Mouse (Mus musculus) forebrain, embryonic 14.5 days (tissue): ENCODE measurements around the gene Hist1h3b. TPM values are rescaled to one million over a fixed set of nuclear protein-coding genes. Genes with fewer than 3 reads are reported as not detected.
"Not testable (repeated sequence)": the region's sequence is repeated elsewhere in the genome, so short reads cannot be mapped to it uniquely, and the experiment has no call there.

Source experiments
- ATAC-seq: fragments of 200-750 bp; cut with Nextera tagmentation; 2 replicates; pipeline ENCODE4 v1.8.0; 2017; ENCODE audit warnings: mild to moderate bottlenecking, moderate library complexity
- DNase-seq: peaks from one replicate; pipeline ENCODE4 v3.0.0-alpha.2; 2015; ENCODE audit warnings: low spot score
- H3K27ac ChIP-seq: fragments of 300-500 bp; sonication (generic); 2 replicates; pipeline ENCODE4 v1.5.1; 2014; ENCODE audit warnings: low read depth, mild to moderate bottlenecking, control low read depth, low read length, moderate library complexity
- H3K27me3 ChIP-seq: fragments of 300-500 bp; sonication (generic); replicated peaks from 2 replicates; pipeline ENCODE4 v1.6.1; 2014; ENCODE audit warnings: low read length, control low read depth, mixed read lengths; ENCODE audit not compliant: control insufficient read depth, insufficient read depth
- H3K36me3 ChIP-seq: fragments of 300-500 bp; sonication (generic); 2 replicates; pipeline ENCODE4 v1.6.1; 2014; ENCODE audit warnings: low read length, control low read depth; ENCODE audit not compliant: control insufficient read depth, insufficient read depth
- H3K4me1 ChIP-seq: fragments of 300-500 bp; sonication (generic); 2 replicates; pipeline ENCODE4 v1.6.1; 2014; ENCODE audit warnings: antibody characterized with exemption, low read length, control low read depth; ENCODE audit not compliant: control insufficient read depth, insufficient read depth
- H3K4me2 ChIP-seq: fragments of 300-500 bp; sonication (generic); 2 replicates; pipeline ENCODE4 v1.6.1; 2014; ENCODE audit warnings: mild to moderate bottlenecking, control low read depth, low read length
- H3K4me3 ChIP-seq: fragments of 300-500 bp; sonication (generic); 2 replicates; pipeline ENCODE4 v1.5.1; 2014; ENCODE audit warnings: low read depth, low read length, control low read depth
- H3K9ac ChIP-seq: fragments of 300-500 bp; sonication (generic); 2 replicates; pipeline ENCODE4 v1.6.1; 2014; ENCODE audit warnings: mild to moderate bottlenecking, low read length, control low read depth, moderate library complexity
- H3K9me3 ChIP-seq: fragments of 300-500 bp; sonication (generic); replicated peaks from 2 replicates; pipeline ENCODE4 v1.6.1; 2016; ENCODE audit warnings: low read length, control low read depth, mixed read lengths; ENCODE audit not compliant: control insufficient read depth
- WGBS: fragments of 180-500 bp; shearing (Covaris S2); extraction: QIAGEN DNeasy Blood & Tissue Kit; methylation state at CpG from one replicate; pipeline ENCODE4 v1.1.7; 2014; 5-methylcytosine and 5-hydroxymethylcytosine counted together
- polyA plus RNA-seq: library from polyadenylated mRNA; unstranded; fragments of >200 nt; fragmentation: Nextera tagmentation; extraction: Ambion mirVana; gene quantifications from 2 replicates; pipeline ENCODE4 v1.2.1, GENCODE M21; 2014

The Hist1h3b gene
- polyA plus RNA-seq, 1 experiment from 2014 or later, result 9.6 TPM

DNA sequence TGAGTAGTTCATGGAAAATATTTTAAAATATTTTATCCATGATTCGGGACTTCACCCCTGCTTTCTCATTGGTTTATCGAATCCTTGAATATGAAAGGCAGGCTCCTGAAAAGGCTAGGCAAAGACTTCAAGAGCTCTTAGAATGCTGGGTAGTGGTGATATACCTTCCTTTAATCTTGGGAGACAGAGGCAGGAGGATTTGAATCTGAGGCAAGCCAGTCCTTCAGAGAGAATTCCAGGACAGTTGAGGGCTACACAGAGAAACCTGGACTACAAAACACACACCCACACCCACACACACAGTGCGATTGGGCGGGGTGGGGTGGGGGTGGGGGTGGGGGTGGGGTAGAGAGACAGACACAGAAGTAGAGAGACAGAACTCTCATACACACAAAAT, 4.2 kb upstream of the Hist1h3b start:
- Histone ChIP-seq H3K9ac (peak overlapping the region; percentile 58; the same call in 1 of the 2 replicates), H3K4me2 (peak overlapping the region; percentile 54), H3K27me3 (no peaks in the 10 kb centered on the region), H3K4me1 (peaks cover 13% of the 10 kb centered on the region), H3K27ac (peak overlapping the region; percentile 97), H3K36me3 (no peaks in the 10 kb centered on the region), H3K4me3 (no peak overlapping the region), H3K9me3 (no peaks in the 10 kb centered on the region)
- ATAC-seq, result no peak
- DNase-seq, result peak; percentile 42
- 4% methylated on average over 4 of the region's 4 CpGs for WGBS

GRCm38 (mm10) chr13:23749563-23750121, 2.4 kb upstream of the Hist1h3b start:
- no peak overlapping the region for H3K4me3 ChIP-seq
- no peak overlapping the region; the same call in 1 of the 2 replicates for H3K27ac ChIP-seq
- peaks cover 13% of the 10 kb centered on the region for H3K4me1 ChIP-seq
- no peak for DNase-seq
- H3K36me3 ChIP-seq, result no peaks in the 10 kb centered on the region
- no peak for ATAC-seq
- H3K27me3 ChIP-seq, result no peaks in the 10 kb centered on the region
- H3K9me3 ChIP-seq, result no peaks in the 10 kb centered on the region
- 90% methylated on average over 5 of the region's 5 CpGs for WGBS
- H3K4me2 ChIP-seq, result no peak overlapping the region
- no peak overlapping the region for H3K9ac ChIP-seq

GRCm38 (mm10) chr13:23750839-23751477, 1.1 kb upstream of the Hist1h3b start, which contains the start of gene Hist1h2ab:
Gene Hist1h2ab, plus strand, starts transcription at chr13:23751126.
- Histone ChIP-seq H3K9ac (peak within 1 kb of the TSS; percentile 64), H3K4me1 (peaks cover 13% of the 10 kb centered on the region), H3K27ac (peak within 1 kb of the TSS; percentile 96), H3K4me3 (peak within 1 kb of the TSS; percentile 40), H3K4me2 (peak within 1 kb of the TSS; percentile 59)
- WGBS, result under 1% methylated on average over 22 of the region's 47 CpGs
- ATAC-seq (peak; percentile 57), DNase-seq (peak; percentile 94)
- H3K36me3 ChIP-seq, H3K9me3 ChIP-seq, H3K27me3 ChIP-seq: not testable (repeated sequence)

DNA sequence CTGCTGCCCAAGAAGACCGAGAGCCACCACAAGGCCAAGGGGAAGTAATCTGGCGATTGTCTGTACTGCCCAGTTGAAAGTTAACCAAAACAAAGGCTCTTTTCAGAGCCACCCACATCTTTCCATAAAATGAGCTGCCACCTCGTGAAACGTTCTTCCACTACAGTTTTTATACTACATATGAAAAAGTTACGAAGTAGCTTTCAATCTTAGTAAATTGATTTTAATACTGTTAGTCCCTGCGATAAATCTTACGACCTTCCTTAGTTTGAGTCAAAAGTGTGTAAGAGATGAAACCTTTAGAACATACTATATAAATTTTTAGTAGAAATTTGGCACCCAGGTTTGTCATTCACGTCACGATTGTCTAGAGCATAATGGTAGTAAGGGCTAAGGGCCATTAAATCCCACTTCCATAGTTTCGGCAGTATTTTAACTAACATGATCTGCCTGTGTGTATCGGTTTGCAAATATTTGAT, 550 bp upstream of the Hist1h3b start:
- no peaks in the 10 kb centered on the region for H3K36me3 ChIP-seq
- peak; percentile 25 for ATAC-seq
- H3K4me3 ChIP-seq, result peak overlapping the region; percentile 40
- H3K4me2 ChIP-seq, result peak overlapping the region; percentile 59
- H3K9me3 ChIP-seq, result no peaks in the 10 kb centered on the region
- peak; percentile 41 for DNase-seq
- H3K4me1 ChIP-seq, result peaks cover 13% of the 10 kb centered on the region
- under 1% methylated on average over 11 of the region's 11 CpGs for WGBS
- peak overlapping the region; percentile 64 for H3K9ac ChIP-seq
- peak overlapping the region; percentile 96 for H3K27ac ChIP-seq
- H3K27me3 ChIP-seq, result no peaks in the 10 kb centered on the region

GRCm38 (mm10) chr13:23752742-23753172, 690 bp downstream of the Hist1h3b start:
- no peak for DNase-seq
- peak overlapping the region; percentile 65 for H3K27ac ChIP-seq

DNA sequence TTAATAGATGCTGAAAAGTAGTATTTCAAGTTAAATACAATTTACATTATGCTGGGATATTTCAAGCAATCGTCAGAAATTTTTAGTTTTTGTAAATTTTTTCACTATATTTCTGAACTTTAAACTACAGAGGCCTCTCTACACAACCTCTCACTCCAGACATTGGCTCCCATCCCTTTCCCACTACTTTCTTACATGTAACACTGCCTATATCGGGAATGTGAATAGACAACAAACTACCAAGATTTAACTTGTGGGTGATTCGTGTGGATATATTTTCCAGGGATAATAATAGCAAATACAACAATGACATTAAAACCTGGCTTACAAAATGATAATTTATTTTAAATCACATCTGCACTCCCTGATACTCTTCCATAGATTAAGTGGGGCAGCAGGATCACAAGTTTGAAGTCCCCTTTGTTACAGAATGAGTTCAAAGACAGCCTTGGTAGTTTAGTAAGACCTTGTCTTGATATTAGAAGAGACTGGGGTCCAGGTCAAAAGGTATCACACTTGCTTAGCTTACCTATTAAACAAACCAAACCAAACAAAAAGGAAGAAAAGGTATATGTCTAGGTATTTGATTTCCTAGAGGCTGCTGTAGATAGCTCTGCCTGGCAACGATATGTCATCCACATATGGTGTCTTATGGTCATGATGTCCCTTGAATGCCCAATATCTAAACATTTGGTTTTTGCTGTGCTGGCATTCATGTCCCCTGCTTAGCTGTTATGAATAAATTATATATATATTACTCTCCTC, 1.4 kb downstream of the Hist1h3b start:
- peaks cover 6% of the 10 kb centered on the region for H3K4me1 ChIP-seq

More at GRCm38 (mm10) chr13:23752742-23753172, 690 bp downstream of the Hist1h3b start:
- Histone ChIP-seq H3K4me1 (peaks cover 9% of the 10 kb centered on the region), H3K4me2 (peak overlapping the region; percentile 50), H3K4me3 (peak overlapping the region; percentile 26), H3K36me3 (no peaks in the 10 kb centered on the region), H3K27me3 (no peaks in the 10 kb centered on the region), H3K9me3 (no peaks in the 10 kb centered on the region), H3K9ac (peak overlapping the region; percentile 54; the same call in 1 of the 2 replicates)
- WGBS, result under 1% methylated on average over 6 of the region's 6 CpGs
- ATAC-seq, result no peak

DNA sequence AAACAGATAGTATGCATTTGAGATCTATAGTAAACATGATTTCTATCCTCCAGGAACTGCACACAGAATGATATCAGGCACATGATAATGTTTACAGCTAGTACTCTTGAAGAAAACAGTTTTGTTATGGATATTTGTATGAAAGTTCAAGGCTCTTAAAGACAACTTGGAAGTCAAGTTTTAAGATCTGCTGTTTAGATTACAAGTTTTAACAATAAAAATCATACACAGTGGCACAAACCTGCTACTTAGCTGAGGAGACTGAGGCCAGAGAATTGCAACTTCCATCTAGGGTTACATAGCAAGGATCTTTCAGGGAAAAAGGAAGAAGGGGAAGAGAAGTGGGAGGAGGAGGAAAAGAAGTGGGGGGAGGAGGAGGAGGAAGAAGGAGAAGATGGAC, 2.9 kb downstream of the Hist1h3b start:
- Histone ChIP-seq H3K9ac (no peak overlapping the region), H3K4me1 (peaks cover 7% of the 10 kb centered on the region), H3K4me2 (no peak overlapping the region), H3K9me3 (no peaks in the 10 kb centered on the region), H3K27me3 (no peaks in the 10 kb centered on the region), H3K27ac (no peak overlapping the region), H3K36me3 (no peaks in the 10 kb centered on the region), H3K4me3 (no peak overlapping the region)
- DNase-seq (no peak), ATAC-seq (no peak)

More for the DNA sequence above, 1.4 kb downstream of the Hist1h3b start:
- Histone ChIP-seq H3K9me3 (no peaks in the 10 kb centered on the region), H3K9ac (peak overlapping the region; percentile 54; the same call in 1 of the 2 replicates), H3K36me3 (no peaks in the 10 kb centered on the region), H3K4me3 (peak overlapping the region; percentile 26), H3K27ac (peak overlapping the region; percentile 65; the same call in 1 of the 2 replicates), H3K27me3 (no peaks in the 10 kb centered on the region), H3K4me2 (peak overlapping the region; percentile 50; the same call in 1 of the 2 replicates)
- ATAC-seq, result no peak
- WGBS, result 41% methylated on average over 4 of the region's 4 CpGs
- no peak for DNase-seq

GRCm38 (mm10) chr13:23756790-23757189, 4.7 kb downstream of the Hist1h3b start, which contains the start of gene Hist1h4b:
Gene Hist1h4b, plus strand, starts transcription at chr13:23757013.
- Histone ChIP-seq H3K4me3 (peak within 1 kb of the TSS; percentile 33), H3K36me3 (no peaks in the 10 kb centered on the region), H3K4me1 (peaks cover 17% of the 10 kb centered on the region), H3K4me2 (peak within 1 kb of the TSS; percentile 67), H3K27ac (peak within 1 kb of the TSS; percentile 85), H3K9ac (peak within 1 kb of the TSS; percentile 61), H3K27me3 (no peaks in the 10 kb centered on the region), H3K9me3 (no peaks in the 10 kb centered on the region)
- ATAC-seq (peak; percentile 68), DNase-seq (peak; percentile 99)
- WGBS, result 0% methylated on average over 17 of the region's 22 CpGs
